Mouse (Mus musculus): Measurements from ENCODE around the gene Kdm2b.

DNA sequence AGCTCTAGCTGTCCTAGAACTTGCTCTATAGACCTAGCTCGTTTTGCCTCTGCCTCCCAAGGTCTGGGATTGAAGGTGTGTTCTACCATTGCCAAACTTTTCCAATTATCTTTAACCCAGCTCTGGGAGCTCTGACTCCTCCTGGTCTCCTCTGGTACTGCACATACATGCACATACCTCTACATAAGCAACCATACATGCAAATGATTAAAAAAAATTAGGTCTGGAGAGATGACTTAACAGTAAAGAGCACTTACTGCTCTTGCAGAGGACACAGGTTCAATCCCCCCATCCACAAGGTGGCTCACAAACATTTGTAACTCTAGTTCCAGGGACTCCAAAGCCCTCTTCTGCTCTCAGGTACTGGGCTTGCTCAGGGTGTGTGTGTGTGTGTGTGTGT lies 165.6 kb downstream of the Kdm2b start:
- TF ChIP-seq POLR2A (IDR thresholded peaks at IDR 0.05; ENCODE audit: borderline replicate concordance, insufficient read depth, low read length) (no peak), CTCF (IDR thresholded peaks at IDR 0.05; ENCODE audit: borderline replicate concordance, insufficient read depth, low read depth, low read length) (no peak)
